Mouse (Mus musculus) midbrain, embryonic 16.5 days (tissue): ENCODE measurements around the gene Slc25a29. TPM values are rescaled to one million over a fixed set of nuclear protein-coding genes. Genes with fewer than 3 reads are reported as not detected.

Experiments
- ATAC-seq: fragments of 200-750 bp; cut with Nextera tagmentation; 2 replicates; pipeline ENCODE4 v1.8.0; 2017; ENCODE audit warnings: moderate TSS enrichment
- H3K27ac ChIP-seq: fragments of 300-500 bp; sonication (generic); 2 replicates; pipeline ENCODE4 v1.5.1; 2014; ENCODE audit warnings: mild to moderate bottlenecking, low read length, mixed read lengths
- H3K27me3 ChIP-seq: fragments of 300-500 bp; sonication (generic); 2 replicates; pipeline ENCODE4 v1.6.1; 2014; ENCODE audit warnings: low read depth, low read length, mixed read lengths; ENCODE audit not compliant: control insufficient read depth, insufficient read depth
- H3K36me3 ChIP-seq: fragments of 300-500 bp; sonication (generic); 2 replicates; pipeline ENCODE4 v1.6.1; 2014; ENCODE audit warnings: mild to moderate bottlenecking, low read length, moderate library complexity, mixed read lengths; ENCODE audit not compliant: control insufficient read depth, insufficient read depth
- H3K4me1 ChIP-seq: fragments of 300-500 bp; sonication (generic); 2 replicates; pipeline ENCODE4 v1.6.1; 2014; ENCODE audit warnings: mild to moderate bottlenecking, low read length, mixed read lengths; ENCODE audit not compliant: control insufficient read depth, insufficient read depth
- H3K4me2 ChIP-seq: fragments of 300-500 bp; sonication (generic); 2 replicates; pipeline ENCODE4 v1.6.1; 2014; ENCODE audit warnings: mild to moderate bottlenecking, low read length, mixed read lengths
- H3K4me3 ChIP-seq: fragments of 300-500 bp; sonication (generic); 2 replicates; pipeline ENCODE4 v1.5.1; 2014; ENCODE audit warnings: low read depth, mild to moderate bottlenecking, low read length, moderate library complexity, mixed read lengths
- H3K9ac ChIP-seq: fragments of 300-500 bp; sonication (generic); 2 replicates; pipeline ENCODE4 v1.6.1; 2014; ENCODE audit warnings: low read depth, low read length, mixed read lengths
- H3K9me3 ChIP-seq: fragments of 300-500 bp; sonication (generic); replicated peaks from 2 replicates; pipeline ENCODE4 v1.6.1; 2014; ENCODE audit warnings: mild to moderate bottlenecking, low read length, mixed read lengths; ENCODE audit not compliant: control insufficient read depth, poor library complexity, severe bottlenecking
- WGBS: fragments of 180-500 bp; shearing (Covaris S2); extraction: QIAGEN DNeasy Blood & Tissue Kit; methylation state at CpG from one replicate; pipeline ENCODE4 v1.1.7; 2014; 5-methylcytosine and 5-hydroxymethylcytosine counted together
- polyA plus RNA-seq: library from polyadenylated mRNA; unstranded; fragments of >200 nt; fragmentation: Nextera tagmentation; extraction: Ambion mirVana; gene quantifications from 2 replicates; pipeline ENCODE4 v1.2.1, GENCODE M21; 2015

The Slc25a29 gene
- 19.0 and 19.8 TPM in 2 replicates for polyA plus RNA-seq

DNA sequence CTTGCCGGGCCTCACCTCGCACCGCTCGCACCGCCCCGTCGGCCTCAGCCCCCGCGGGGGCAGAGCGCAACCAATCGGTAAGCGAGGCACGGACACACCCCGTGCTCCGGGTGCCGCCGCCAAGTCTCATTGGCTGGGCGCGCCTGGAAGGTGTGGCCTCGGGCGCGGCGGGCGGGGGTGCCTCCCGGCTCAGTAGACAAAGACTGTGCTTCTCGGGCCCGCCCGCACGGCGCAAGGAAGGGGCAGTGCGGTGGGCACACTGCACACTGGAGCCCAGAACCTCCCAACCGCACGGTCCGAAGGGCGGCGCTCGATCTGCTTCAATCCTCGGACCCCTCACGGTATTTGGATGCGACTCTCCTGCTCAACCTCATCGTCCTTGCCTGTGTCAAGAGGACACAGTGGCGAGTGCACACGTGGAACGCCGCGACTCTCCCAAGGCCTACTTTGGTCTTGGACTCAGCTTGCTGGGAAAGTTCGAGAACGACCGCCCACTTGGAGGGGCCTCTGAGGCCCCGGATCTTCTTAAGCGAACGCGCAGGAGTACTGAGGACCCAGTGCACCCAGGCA lies at the start of gene Slc25a29, which contains the start of gene Slc25a47:
Gene Slc25a29, minus strand, starts transcription at position 44 of the 570 bp plus-strand sequence.
Gene Slc25a47, plus strand, starts transcription at position 207 of the 570 bp plus-strand sequence.
- Histone ChIP-seq H3K4me1 (peaks cover 35% of the 10 kb centered on the region), H3K27ac (peak within 1 kb of the TSS; percentile 70), H3K4me3 (peak within 1 kb of the TSS; percentile 81), H3K9me3 (no peaks in the 10 kb centered on the region), H3K36me3 (no peaks in the 10 kb centered on the region), H3K9ac (peak within 1 kb of the TSS; percentile 86), H3K27me3 (no peaks in the 10 kb centered on the region), H3K4me2 (peak within 1 kb of the TSS; percentile 83)
- ATAC-seq = peak; percentile 99
- under 1% methylated on average over 45 of the region's 53 CpGs for WGBS

- Histone ChIP-seq H3K36me3 (peaks cover 51% of the 10 kb centered on the region), H3K9ac (no peak overlapping the region), H3K4me2 (no peak overlapping the region), H3K27me3 (no peaks in the 10 kb centered on the region), H3K27ac (no peak overlapping the region), H3K9me3 (no peaks in the 10 kb centered on the region), H3K4me3 (no peak overlapping the region), H3K4me1 (no peaks in the 10 kb centered on the region)
- WGBS = 89% methylated on average over 8 of the region's 8 CpGs
- no peak for ATAC-seq
These were observed 47.1 kb upstream of the Slc25a29 start for GRCm38 (mm10) chr12:108882776-108883175.

DNA sequence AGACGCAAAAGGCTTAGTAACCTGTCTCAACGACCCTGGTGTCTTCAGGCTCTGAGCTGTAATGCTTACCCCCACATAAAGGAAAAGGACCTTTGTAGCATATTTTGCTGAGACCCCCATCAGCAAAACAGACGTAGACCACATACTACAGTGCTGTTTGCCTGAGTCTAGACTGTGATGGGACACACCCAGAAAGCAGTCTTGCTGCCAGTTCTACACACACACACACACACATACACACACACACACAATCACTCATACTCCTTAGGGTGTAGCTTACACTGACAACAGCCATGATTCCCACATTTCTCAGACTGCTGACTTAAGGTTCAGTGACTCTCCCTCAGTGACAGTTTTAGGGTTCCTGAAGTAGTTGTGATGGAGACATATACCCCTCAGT lies 45.5 kb upstream of the Slc25a29 start:
- no peak overlapping the region for H3K4me3 ChIP-seq
- H3K36me3 ChIP-seq = peaks cover 42% of the 10 kb centered on the region
- H3K27me3 ChIP-seq = no peaks in the 10 kb centered on the region
- H3K27ac ChIP-seq = no peak overlapping the region
- no peaks in the 10 kb centered on the region for H3K4me1 ChIP-seq
- ATAC-seq = no peak
- no peak overlapping the region for H3K4me2 ChIP-seq
- H3K9me3 ChIP-seq = no peaks in the 10 kb centered on the region
- no peak overlapping the region for H3K9ac ChIP-seq
- WGBS = 93% methylated on average over 3 of the region's 3 CpGs

DNA sequence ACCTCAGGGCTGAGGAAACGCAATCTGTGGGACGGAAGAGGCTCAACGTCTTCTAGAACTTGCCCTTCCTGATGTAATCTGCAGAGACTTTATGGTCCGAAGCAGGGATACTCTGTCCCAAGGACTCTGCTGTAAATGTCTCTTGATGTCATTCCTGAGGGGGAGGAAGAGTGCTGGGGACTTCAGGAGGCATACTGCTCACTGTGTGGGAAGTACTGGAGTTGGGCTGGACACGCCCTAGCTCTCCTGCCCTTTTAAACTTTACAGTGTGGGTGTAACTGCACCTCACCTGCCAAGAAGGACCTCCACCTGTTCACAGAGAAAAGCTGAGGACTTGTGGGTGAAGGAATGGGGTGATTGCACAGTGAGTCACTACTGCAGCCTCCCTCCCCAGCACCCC lies 44.9 kb upstream of the Slc25a29 start:
- no peaks in the 10 kb centered on the region for H3K27me3 ChIP-seq
- no peak overlapping the region for H3K4me3 ChIP-seq
- no peak overlapping the region for H3K9ac ChIP-seq
- no peak overlapping the region for H3K27ac ChIP-seq
- H3K9me3 ChIP-seq = no peaks in the 10 kb centered on the region
- ATAC-seq = no peak
- H3K4me2 ChIP-seq = no peak overlapping the region
- WGBS = 95% methylated on average over 5 of the region's 5 CpGs
- H3K4me1 ChIP-seq = no peaks in the 10 kb centered on the region
- H3K36me3 ChIP-seq = peaks cover 40% of the 10 kb centered on the region

GRCm38 (mm10) chr12:108879138-108879537 lies 43.5 kb upstream of the Slc25a29 start:
- no peak overlapping the region for H3K9ac ChIP-seq
- WGBS = 90% methylated on average over 4 of the region's 4 CpGs
- H3K27me3 ChIP-seq = no peaks in the 10 kb centered on the region
- H3K27ac ChIP-seq = no peak overlapping the region
- H3K4me3 ChIP-seq = no peak overlapping the region
- no peaks in the 10 kb centered on the region for H3K9me3 ChIP-seq
- H3K36me3 ChIP-seq = peaks cover 40% of the 10 kb centered on the region
- H3K4me2 ChIP-seq = no peak overlapping the region
- no peaks in the 10 kb centered on the region for H3K4me1 ChIP-seq
- ATAC-seq = no peak

DNA sequence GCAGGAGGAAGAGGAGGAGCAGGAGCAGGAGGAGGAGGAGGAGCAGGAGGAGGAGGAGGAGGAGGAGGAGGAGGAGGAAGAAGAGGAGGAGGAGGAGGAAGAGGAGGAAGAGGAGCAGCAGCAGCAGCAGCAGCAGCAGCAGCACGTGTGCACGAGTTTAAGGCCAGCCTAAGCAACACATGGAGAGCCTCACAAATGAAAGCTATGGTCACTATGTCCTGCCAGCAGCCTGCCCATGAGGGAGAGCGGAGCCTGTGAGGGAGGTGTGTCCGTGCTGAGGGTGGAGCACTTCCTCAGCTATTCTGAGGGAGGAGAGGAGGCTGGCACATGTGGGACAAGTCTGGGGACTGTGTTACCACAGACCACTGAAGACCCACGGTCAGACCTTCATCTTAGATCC lies 37.4 kb upstream of the Slc25a29 start:
- 84% methylated on average over 5 of the region's 5 CpGs for WGBS
- Histone ChIP-seq H3K9ac (no peak overlapping the region), H3K27ac (no peak overlapping the region), H3K27me3 (no peaks in the 10 kb centered on the region), H3K9me3 (no peaks in the 10 kb centered on the region), H3K4me1 (no peaks in the 10 kb centered on the region), H3K36me3 (peaks cover 47% of the 10 kb centered on the region), H3K4me2 (no peak overlapping the region), H3K4me3 (no peak overlapping the region)
- no peak for ATAC-seq

DNA sequence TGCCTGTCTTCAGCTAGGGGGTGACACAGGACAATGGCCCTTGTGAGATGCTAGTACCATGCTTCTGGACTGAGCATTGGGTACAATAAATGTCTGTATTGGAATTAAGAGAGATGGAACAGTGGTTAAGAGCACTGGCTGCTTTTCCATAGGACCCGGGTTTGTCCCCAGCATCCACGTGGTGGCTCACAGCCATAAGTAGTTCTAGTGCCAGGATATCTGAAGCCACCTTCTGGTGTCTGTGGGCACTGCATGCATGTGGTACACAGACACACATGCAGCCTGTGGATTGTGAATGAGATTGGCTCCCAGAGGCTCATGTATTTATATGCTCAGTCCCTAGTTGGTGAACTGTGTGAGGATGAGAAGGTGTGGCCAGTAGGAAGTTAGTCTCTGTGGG lies 33.9 kb upstream of the Slc25a29 start:
- Histone ChIP-seq H3K27ac (no peak overlapping the region), H3K9ac (no peak overlapping the region), H3K4me2 (no peak overlapping the region), H3K4me3 (no peak overlapping the region), H3K36me3 (peaks cover 63% of the 10 kb centered on the region), H3K4me1 (no peaks in the 10 kb centered on the region), H3K9me3 (no peaks in the 10 kb centered on the region), H3K27me3 (no peaks in the 10 kb centered on the region)
- ATAC-seq = no peak
- 84% methylated on average over 2 of the region's 2 CpGs for WGBS

GRCm38 (mm10) chr12:108865007-108865494 lies 29.4 kb upstream of the Slc25a29 start:
- Histone ChIP-seq H3K27ac (no peak overlapping the region), H3K4me3 (no peak overlapping the region), H3K36me3 (peaks cover 64% of the 10 kb centered on the region), H3K4me1 (no peaks in the 10 kb centered on the region), H3K9ac (no peak overlapping the region), H3K4me2 (no peak overlapping the region), H3K27me3 (no peaks in the 10 kb centered on the region), H3K9me3 (no peaks in the 10 kb centered on the region)
- ATAC-seq = no peak
- whole genome bisulfite sequencing = 90% methylated on average over 6 of the region's 6 CpGs

GRCm38 (mm10) chr12:108858486-108858885 lies 22.8 kb upstream of the Slc25a29 start:
- peaks cover 11% of the 10 kb centered on the region for H3K36me3 ChIP-seq
- no peak for ATAC-seq
- no peak overlapping the region for H3K4me3 ChIP-seq
- 84% methylated on average over 5 of the region's 5 CpGs for WGBS
- H3K4me1 ChIP-seq = no peaks in the 10 kb centered on the region
- H3K9me3 ChIP-seq = no peaks in the 10 kb centered on the region
- no peaks in the 10 kb centered on the region for H3K27me3 ChIP-seq
- H3K4me2 ChIP-seq = no peak overlapping the region
- no peak overlapping the region for H3K27ac ChIP-seq
- H3K9ac ChIP-seq = no peak overlapping the region
